Mouse (Mus musculus) adrenal gland, postnatal 4 days (tissue): ENCODE data around the gene Fgfr2. TPM values are rescaled to one million over a fixed set of nuclear protein-coding genes. Genes with fewer than 3 reads are reported as not detected.
"Not testable (repeated sequence)": the region's sequence is repeated elsewhere in the genome, so short reads cannot be mapped to it uniquely, and the experiment has no call there.

Source experiments
- DNase-seq, 2 experiments: peaks; one replicate each; pipeline ENCODE4 v3.0.0; 2021 to 2022; ENCODE audit warnings: low spot score in 2 of 2, mixed read lengths in 2 of 2
- total RNA-seq, 2 experiments: library from RNA; stranded (reverse); gene quantifications; 2 replicates each; pipeline ENCODE4 v1.2.3; 2021

Fgfr2 gene
- total RNA-seq, 2 experiments from 2014 or later: 205 to 210 TPM

- DNase-seq: no peak
Measured at GRCm38 (mm10) chr7:130178991-130179390, 2944.2 kb downstream of the Fgfr2 start.

GRCm38 (mm10) chr7:130177009-130177408 is 2946.1 kb downstream of the Fgfr2 start:
- DNase-seq: no peak

- no peak for DNase-seq
Measured at GRCm38 (mm10) chr7:130174525-130174924, 2948.6 kb downstream of the Fgfr2 start.

- no peak for DNase-seq
Measured at GRCm38 (mm10) chr7:130173914-130174313, 2949.2 kb downstream of the Fgfr2 start.

- DNase-seq: no peak
Measured at GRCm38 (mm10) chr7:130170144-130170543, 2953.0 kb downstream of the Fgfr2 start.

- DNase-seq: no peak
Measured at GRCm38 (mm10) chr7:130168296-130168695, 2954.9 kb downstream of the Fgfr2 start.

- no peak for DNase-seq
Measured at GRCm38 (mm10) chr7:130167261-130167660, 2955.9 kb downstream of the Fgfr2 start.

- DNase-seq: no peak
Measured at GRCm38 (mm10) chr7:130166190-130166589, 2957.0 kb downstream of the Fgfr2 start.

- DNase-seq: no peak
Measured at GRCm38 (mm10) chr7:130165408-130165807, 2957.7 kb downstream of the Fgfr2 start.

GRCm38 (mm10) chr7:130162718-130163117 is 2960.4 kb downstream of the Fgfr2 start:
- DNase-seq: no peak

- no peak for DNase-seq
Measured at GRCm38 (mm10) chr7:130161581-130161980, 2961.6 kb downstream of the Fgfr2 start.

GRCm38 (mm10) chr7:130158845-130159244 is 2964.3 kb downstream of the Fgfr2 start:
- no peak for DNase-seq

- no peak for DNase-seq
Measured at GRCm38 (mm10) chr7:130153363-130153969, 2969.7 kb downstream of the Fgfr2 start.

GRCm38 (mm10) chr7:130148906-130149305 is 2974.2 kb downstream of the Fgfr2 start:
- no peak for DNase-seq

- DNase-seq: no peak
Measured at GRCm38 (mm10) chr7:130147230-130147629, 2975.9 kb downstream of the Fgfr2 start.

- no peak for DNase-seq
Measured at GRCm38 (mm10) chr7:130145211-130145610, 2977.9 kb downstream of the Fgfr2 start.

- DNase-seq: no peak
Measured at GRCm38 (mm10) chr7:130143371-130143770, 2979.8 kb downstream of the Fgfr2 start.

- no peak for DNase-seq
Measured at GRCm38 (mm10) chr7:130141088-130141873, 2981.9 kb downstream of the Fgfr2 start.

- DNase-seq: no peak
Measured at GRCm38 (mm10) chr7:130134924-130135365, 2988.2 kb downstream of the Fgfr2 start.

- DNase-seq: not testable (repeated sequence)
Measured at GRCm38 (mm10) chr7:130134428-130134827, 2988.7 kb downstream of the Fgfr2 start.

GRCm38 (mm10) chr7:130130226-130130625 is 2992.9 kb downstream of the Fgfr2 start:
- no peak for DNase-seq

- DNase-seq: no peak
Measured at GRCm38 (mm10) chr7:130129359-130129960, 2993.7 kb downstream of the Fgfr2 start.
